Mouse (Mus musculus): ENCODE data around the gene Actn3. TPM values are rescaled to one million over a fixed set of nuclear protein-coding genes. Genes with fewer than 3 reads are reported as not detected.

Actn3 gene
- polyA plus RNA-seq, 1 experiment from 2014 or later, result 2.1 TPM

Other genes starting within 250 kb of the Actn3 start
- 0.48 and 0.52 TPM in 2 replicates for gene Gm960, start 179.2 kb downstream of the Actn3 start, polyA plus RNA-seq (2015; fragmentation: Nextera tagmentation; extraction: Ambion mirVana)
- 0.18 and 0.56 TPM in 2 replicates for gene Sptbn2, start 166.7 kb downstream of the Actn3 start, polyA plus RNA-seq (2015; fragmentation: Nextera tagmentation; extraction: Ambion mirVana)
- 30.8 and 36.3 TPM in 2 replicates for gene Rbm4b, start 121.4 kb downstream of the Actn3 start, polyA plus RNA-seq (2015; fragmentation: Nextera tagmentation; extraction: Ambion mirVana)
- 42.2 and 54.1 TPM in 2 replicates for gene Rbm4, start 84.0 kb downstream of the Actn3 start, polyA plus RNA-seq (2015; fragmentation: Nextera tagmentation; extraction: Ambion mirVana)
- gene Gm21992, start 66.3 kb downstream of the Actn3 start, polyA plus RNA-seq (2015; fragmentation: Nextera tagmentation; extraction: Ambion mirVana), result 22.6 and 30.5 TPM in 2 replicates
- 40.2 and 51.1 TPM in 2 replicates for gene Rbm14, start 66.3 kb downstream of the Actn3 start, polyA plus RNA-seq (2015; fragmentation: Nextera tagmentation; extraction: Ambion mirVana)
- gene Ccs, start 38.6 kb downstream of the Actn3 start, polyA plus RNA-seq (2015; fragmentation: Nextera tagmentation; extraction: Ambion mirVana), result 33.4 and 41.7 TPM in 2 replicates
- gene Ccdc87, start 38.5 kb downstream of the Actn3 start, polyA plus RNA-seq (2015; fragmentation: Nextera tagmentation; extraction: Ambion mirVana), result 0.04 and 0.05 TPM in 2 replicates
- 37.4 and 42.6 TPM in 2 replicates for gene Ctsf, start 22.8 kb downstream of the Actn3 start, polyA plus RNA-seq (2015; fragmentation: Nextera tagmentation; extraction: Ambion mirVana)
- gene Zdhhc24, start 759 bp upstream of the Actn3 start, polyA plus RNA-seq (2015; fragmentation: Nextera tagmentation; extraction: Ambion mirVana), result 6.6 and 9.9 TPM in 2 replicates
- gene Bbs1, start 28.7 kb upstream of the Actn3 start, polyA plus RNA-seq (2015; fragmentation: Nextera tagmentation; extraction: Ambion mirVana), result 2.2 and 2.7 TPM in 2 replicates
- 63.6 and 84.8 TPM in 2 replicates for gene Dpp3, start 50.4 kb upstream of the Actn3 start, polyA plus RNA-seq (2015; fragmentation: Nextera tagmentation; extraction: Ambion mirVana)
- 0.38 and 0.52 TPM in 2 replicates for gene Peli3, start 65.2 kb upstream of the Actn3 start, polyA plus RNA-seq (2015; fragmentation: Nextera tagmentation; extraction: Ambion mirVana)
- 82.6 and 97.3 TPM in 2 replicates for gene Mrpl11, start 84.2 kb upstream of the Actn3 start, polyA plus RNA-seq (2015; fragmentation: Nextera tagmentation; extraction: Ambion mirVana)
- 0.10 and 0.23 TPM in 2 replicates for gene Npas4, start 112.4 kb upstream of the Actn3 start, polyA plus RNA-seq (2015; fragmentation: Nextera tagmentation; extraction: Ambion mirVana)
- gene Slc29a2, start 146.0 kb upstream of the Actn3 start, polyA plus RNA-seq (2015; fragmentation: Nextera tagmentation; extraction: Ambion mirVana), result 8.8 and 11.1 TPM in 2 replicates
- gene B4gat1, start 160.9 kb upstream of the Actn3 start, polyA plus RNA-seq (2015; fragmentation: Nextera tagmentation; extraction: Ambion mirVana), result 43.1 and 43.6 TPM in 2 replicates
- gene AC124502.3, start 161.0 kb upstream of the Actn3 start, polyA plus RNA-seq (2015; fragmentation: Nextera tagmentation; extraction: Ambion mirVana), result 1.4 and 1.5 TPM in 2 replicates
- 23.0 and 31.9 TPM in 2 replicates for gene Brms1, start 163.4 kb upstream of the Actn3 start, polyA plus RNA-seq (2015; fragmentation: Nextera tagmentation; extraction: Ambion mirVana)
- 1.9 and 3.3 TPM in 2 replicates for gene Rin1, start 172.6 kb upstream of the Actn3 start, polyA plus RNA-seq (2015; fragmentation: Nextera tagmentation; extraction: Ambion mirVana)
- gene Cd248, start 190.2 kb upstream of the Actn3 start, polyA plus RNA-seq (2015; fragmentation: Nextera tagmentation; extraction: Ambion mirVana), result 18.1 and 39.3 TPM in 2 replicates
- 3.0 and 4.5 TPM in 2 replicates for gene Tmem151a, start 207.6 kb upstream of the Actn3 start, polyA plus RNA-seq (2015; fragmentation: Nextera tagmentation; extraction: Ambion mirVana)
- gene Yif1a, start 210.6 kb upstream of the Actn3 start, polyA plus RNA-seq (2015; fragmentation: Nextera tagmentation; extraction: Ambion mirVana), result 82.0 and 92.3 TPM in 2 replicates
- 2.9 and 5.7 TPM in 2 replicates for gene Cnih2, start 220.6 kb upstream of the Actn3 start, polyA plus RNA-seq (2015; fragmentation: Nextera tagmentation; extraction: Ambion mirVana)
- 208 and 236 TPM in 2 replicates for gene Rab1b, start 229.2 kb upstream of the Actn3 start, polyA plus RNA-seq (2015; fragmentation: Nextera tagmentation; extraction: Ambion mirVana)
- gene Klc2, start 240.7 kb upstream of the Actn3 start, polyA plus RNA-seq (2015; fragmentation: Nextera tagmentation; extraction: Ambion mirVana), result 17.1 and 21.8 TPM in 2 replicates

Measured in heart, embryonic 15.5 days (tissue).